Mouse (Mus musculus): ENCODE data around the gene Ppib.

Gene Ppib

DNA sequence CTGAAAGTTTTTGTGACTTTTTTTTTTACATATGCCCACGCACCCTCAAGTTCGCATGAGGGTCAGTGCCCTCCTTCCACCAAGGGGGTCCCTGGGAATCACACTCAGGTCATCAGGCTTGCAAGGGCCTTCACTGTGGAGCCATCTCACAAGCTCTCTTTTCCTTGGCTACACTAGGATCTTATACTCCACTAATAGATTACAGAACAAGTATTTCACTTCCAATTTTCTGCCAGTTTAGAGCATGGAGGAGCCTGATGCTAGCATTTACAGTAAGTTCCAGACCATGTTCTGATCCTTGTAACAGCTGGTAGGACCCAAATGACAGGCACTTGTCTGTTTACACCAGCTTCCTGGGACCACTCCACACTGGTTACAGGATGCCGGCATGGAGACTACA lies 18.1 kb downstream of the Ppib start:
- DNase-seq (ENCODE audit: low spot score): no peak

DNA sequence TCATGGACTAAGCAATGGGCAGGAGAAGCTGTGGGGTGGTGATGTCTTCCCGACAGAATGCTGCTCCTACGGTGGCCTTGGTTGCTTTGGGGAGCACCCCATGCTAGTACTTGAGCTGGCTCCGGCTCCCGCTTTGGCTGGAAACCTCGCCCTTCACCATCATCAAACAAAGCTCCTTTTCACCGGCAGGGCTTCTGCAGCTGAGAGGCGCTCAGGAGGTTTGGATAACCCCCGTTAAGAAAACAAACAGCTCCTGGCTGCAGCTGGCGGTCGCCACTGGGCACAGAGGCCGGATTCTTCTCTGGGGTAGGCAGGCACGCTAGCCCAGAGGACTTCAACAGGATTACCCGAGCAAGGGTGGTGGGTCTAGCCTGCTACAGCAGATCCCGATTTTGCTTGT lies 18.5 kb downstream of the Ppib start:
- DNase-seq (ENCODE audit: low spot score): no peak

DNA sequence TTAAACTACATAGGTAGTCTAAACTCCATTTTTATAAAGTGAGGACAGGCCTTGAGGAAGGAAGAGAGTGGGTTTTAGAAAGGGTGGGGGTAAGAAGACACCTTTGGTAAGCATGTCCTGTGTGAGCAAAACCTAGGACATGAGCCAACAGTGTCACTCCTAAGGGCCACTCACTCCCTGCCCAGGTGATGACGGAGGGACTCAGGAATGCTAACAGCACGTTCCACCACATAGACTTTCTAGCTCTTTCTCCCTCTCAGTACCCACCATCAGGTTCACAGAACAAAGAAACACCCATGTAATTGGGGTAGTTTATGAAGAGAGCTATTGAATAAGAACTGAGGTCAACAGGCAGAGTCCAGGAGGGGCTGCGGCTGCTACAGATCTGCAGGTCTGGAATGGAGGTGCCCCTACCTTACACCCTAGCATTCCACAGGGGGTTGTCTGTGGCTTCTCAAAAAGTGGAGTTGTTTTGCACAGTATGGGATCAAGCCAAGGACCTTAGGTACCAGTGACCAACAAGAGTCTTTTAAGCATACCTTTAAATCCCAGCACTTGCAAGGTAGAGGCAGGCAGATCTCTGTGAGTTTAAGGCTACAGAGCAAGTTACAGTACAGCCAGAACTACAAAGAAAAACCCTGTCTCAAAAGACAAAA lies 20.9 kb downstream of the Ppib start:
- no peak for DNase-seq (ENCODE audit: low spot score)

DNA sequence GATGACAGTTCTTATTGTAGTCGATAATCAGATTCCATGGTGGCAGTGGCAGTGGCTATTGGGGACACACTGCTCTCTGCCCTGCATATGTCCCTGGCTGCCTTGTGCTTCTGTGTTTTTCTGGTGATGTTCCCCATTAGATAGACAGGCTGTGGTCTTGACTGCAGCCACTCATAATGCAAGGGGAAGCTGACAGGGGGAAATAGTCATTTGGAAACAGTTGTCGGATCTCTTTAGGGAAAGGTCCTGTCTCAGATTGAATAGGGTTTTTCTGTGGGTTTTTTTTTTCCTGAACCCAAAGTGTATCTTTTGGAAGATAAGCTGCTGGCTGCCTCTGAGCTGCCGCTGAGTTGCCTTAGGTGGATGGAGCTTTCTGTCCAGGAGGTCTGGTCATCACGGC lies 22.0 kb downstream of the Ppib start:
- DNase-seq (ENCODE audit: low spot score): no peak

DNA sequence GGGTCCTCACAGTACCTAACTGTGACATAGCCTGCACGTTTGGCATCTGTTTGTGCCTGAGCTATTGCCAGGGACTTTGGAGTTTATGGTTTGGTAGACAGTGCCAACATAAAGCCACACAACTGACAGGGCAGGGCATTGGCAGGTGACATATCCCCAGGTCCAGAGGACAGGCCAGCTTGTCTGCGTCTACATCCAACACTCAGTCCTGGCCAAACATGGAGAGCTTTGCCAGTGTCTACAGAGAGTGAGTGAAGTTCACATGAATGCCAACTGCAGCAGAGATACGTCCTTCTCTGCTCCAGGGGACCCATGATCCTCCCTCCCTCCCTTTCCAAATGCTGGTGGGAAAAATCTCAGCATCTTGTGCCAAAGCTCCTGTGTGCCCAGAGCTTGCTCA lies 24.1 kb downstream of the Ppib start:
- DNase-seq (ENCODE audit: low spot score): no peak

DNA sequence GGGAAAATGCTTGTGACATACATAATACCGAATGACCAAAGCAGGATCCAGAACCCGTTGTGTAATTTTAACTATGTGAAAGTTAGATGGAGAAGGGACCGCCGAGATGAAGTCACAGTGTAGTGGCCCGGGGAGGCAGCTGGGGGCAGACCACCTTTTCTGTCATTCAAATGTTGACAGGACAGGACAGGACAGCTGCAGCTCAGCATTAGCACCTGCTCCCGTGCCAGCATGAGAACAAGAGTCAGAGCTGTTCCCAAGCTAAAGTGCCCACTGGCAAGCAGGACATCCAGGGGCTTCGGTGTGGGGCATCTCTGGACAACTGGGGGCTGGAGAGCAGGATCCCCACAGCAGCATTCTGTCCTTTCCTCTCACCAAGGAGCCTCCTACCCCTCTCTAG lies 27.0 kb downstream of the Ppib start:
- no peak for DNase-seq (ENCODE audit: low spot score)

DNA sequence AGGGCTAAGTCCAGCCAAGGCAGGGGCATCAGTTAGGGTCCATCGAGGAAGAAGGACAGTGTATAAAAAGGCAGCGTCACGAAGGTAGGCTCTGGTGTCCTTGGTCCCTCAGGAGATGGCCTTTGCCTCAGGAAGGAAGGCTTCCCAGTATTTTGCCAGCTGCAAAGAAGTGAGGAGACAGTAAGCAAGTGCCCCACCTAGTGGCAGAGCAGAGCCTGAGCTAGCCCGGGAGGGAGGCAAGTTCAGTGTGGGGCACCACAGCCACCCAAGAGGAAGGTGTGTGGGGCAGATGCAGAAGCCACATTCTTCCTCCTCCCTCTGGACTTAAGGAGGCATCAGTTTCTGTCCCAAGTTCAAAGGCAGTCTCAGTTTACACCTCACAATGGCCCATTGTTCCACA lies 28.4 kb downstream of the Ppib start:
- no peak for DNase-seq (ENCODE audit: low spot score)

DNA sequence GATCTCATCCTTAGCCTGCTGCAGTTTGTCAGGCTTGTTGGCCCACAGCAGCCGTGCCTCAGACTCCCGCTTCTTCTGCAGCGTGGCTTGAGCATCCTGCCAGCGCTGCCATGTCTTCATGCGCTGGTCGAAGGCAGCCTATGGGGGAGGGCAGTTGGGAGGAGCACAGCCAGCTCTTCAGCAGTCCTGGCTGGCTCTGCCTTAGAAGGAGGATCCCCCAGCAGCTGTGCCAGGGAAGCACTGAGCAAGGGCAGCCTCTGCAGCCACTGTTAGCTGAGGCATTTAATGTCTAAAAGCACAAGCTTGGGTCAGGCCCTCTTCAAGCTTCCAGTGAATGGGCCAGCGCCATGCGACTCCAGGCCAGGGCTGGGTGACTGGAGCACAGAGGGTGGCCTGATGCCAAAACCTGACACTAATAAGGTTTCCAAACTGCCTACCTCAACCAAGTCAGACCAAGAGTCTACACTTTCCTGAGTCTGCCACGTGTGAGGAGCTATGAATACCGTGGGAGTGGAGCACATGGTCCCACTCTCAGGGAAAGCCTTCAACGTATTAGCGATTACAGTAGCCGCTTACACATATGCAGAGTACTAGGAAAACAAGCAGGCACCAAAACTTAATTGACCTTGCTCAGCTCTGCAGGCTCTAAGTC lies 30.7 kb downstream of the Ppib start:
- DNase-seq (ENCODE audit: low spot score): no peak

DNA sequence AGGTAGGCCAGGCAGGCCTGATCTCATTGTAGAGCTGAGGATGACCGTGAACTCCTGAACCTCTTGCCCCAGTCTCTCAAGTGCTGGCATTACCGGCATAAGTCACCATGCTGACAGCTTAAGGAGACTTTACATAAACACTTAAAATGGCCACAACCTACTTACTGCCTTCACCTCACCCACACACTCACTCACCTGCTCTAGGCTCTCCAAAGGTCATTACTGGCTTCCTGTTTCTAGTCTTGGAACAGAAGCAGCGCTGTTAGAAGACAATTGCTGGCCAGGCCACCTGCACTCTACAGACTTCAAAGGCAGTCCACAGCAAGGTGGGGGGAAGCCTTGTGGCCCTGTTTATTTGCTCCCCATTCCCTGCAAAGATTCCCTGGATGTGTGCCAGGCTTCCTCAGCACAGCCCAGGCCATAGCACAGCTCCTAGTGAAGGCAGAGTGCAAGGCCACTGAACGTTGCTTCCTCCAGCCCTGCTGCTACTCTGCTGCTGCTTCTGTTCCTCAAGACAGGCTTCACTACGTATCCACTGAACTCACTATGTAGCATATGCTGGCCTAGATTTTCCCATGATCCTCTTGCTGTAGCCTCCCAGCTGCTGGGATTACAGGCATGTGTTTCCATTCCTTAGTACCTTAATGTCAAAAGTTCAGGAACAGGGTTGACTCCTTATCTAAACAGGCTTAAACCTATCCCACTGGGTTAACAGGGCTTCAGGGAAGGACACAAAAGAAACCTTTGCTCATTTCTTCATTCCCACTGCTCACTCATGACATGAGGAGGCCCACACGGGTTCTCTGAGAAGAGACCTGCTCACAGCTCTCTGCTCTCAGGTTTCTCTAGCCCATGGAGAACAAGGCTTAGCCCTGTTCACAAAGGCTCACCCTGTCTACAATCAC lies 31.6 kb downstream of the Ppib start:
- no peak for DNase-seq (ENCODE audit: low spot score)

DNA sequence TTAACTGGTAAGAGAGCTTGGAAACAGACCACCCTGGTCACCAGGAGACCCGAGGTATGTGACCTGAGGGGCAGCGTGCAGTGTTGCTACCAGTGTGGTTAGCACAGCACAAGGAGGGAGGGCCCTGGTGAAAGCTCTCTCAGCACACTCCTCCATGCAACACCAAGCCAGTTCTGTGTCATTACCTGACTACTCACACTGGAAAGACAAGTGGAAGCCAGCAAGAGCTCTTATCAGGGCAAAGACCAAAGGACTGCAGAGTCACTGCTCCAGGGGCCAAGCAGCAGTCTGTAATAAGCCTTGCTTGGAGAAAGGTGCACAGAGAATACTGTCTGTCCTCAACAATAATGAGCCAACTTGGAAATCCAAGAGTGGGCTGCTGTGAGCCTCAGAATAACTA lies 32.6 kb downstream of the Ppib start:
- DNase-seq (ENCODE audit: low spot score): no peak

DNA sequence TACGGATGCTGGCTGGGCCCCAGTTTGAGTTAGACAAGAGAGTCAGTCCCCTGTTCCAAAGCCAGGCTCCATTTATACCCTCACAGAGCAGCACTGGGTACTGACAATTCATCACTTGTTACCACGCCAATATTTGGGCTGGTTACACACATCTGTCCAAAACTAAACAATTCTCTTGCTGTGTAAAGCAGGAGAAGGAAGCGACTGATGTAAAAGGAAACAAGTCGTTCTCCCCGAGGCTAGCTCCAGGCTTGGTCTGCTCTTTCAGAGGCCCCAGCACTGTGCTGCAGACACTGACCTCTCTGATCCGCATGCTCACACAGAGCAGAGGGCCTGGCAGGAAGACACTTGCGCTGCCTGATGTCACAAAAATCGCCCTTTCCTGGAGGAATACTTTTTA lies 41.6 kb downstream of the Ppib start:
- no peak for DNase-seq (ENCODE audit: low spot score)

DNA sequence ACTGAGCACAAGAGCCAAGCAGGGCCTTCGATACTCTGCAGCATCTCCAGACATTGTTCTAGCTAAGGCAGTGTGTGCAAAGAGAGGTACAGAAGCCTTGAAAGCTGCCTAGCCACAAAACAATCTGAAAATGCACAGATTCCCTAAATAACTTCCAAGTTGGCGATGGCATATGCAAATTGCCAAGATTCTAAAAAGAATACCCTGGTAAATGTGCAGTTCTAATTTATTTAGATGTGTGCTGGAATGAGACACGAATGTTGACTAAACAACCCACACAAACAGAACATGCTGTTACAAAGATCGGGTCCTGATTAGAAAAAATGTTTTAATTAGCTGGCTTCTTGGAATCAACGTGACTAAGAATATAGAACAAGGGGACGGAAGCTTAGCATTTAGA lies 42.6 kb downstream of the Ppib start:
- no peak for DNase-seq (ENCODE audit: low spot score)

DNA sequence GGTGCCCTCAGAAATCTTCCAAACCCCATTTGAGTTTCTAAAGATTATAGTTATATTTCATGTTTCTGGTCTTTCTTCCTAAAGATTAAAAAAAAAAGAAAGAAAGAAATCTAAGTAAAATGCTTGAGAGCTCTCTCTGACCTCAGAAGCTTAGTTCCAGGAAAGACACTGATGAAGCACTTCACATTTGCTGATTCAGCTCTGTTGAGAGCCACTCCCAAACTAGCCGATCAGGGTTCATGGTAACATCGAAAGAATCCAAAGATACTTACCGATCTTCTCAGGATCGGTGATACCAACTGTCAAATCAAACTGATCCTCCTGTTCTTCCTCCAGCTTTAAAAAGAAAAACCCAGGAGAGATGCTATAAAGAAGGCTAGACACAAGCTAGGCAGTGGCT lies 44.6 kb downstream of the Ppib start:
- DNase-seq (ENCODE audit: low spot score): no peak

DNA sequence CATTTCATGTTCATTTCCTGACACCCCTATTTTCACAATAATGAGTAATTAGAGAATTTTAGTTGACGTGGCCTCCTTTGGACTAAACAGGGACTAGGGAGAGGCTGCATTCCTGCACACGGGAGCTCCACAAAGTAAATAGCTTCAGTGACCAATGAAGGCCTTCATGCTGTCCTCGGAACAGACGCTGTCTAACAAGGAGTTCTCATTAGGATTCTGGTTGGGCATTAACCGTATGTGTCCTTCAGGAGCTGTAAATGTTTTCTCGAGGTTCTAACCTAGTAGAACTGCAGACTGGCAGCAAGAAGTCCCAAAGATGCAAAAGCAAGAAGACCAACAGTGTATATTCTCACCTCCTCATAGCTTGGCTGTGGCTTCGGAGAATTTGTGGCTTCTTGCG lies 45.1 kb downstream of the Ppib start:
- no peak for DNase-seq (ENCODE audit: low spot score)

DNA sequence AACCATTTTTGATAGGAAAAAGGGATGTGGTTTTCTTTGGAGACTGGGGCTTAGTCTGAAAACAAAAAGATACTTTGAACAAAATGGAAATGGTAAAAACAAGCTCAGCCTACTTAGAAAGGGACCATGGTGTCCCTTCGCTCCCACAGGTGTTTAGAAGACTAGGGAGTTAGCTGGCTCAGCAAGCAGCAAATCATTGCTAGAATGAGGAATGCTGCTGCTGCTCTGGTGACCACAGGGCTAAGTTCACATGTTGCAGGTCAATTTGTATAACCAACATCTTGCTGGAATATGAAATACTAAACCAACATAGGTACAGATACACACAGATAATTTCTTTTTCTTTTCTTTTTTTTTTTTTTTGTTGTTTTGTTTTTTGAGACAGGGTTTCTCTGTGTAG lies 49.6 kb downstream of the Ppib start:
- no peak for DNase-seq (ENCODE audit: low spot score)

DNA sequence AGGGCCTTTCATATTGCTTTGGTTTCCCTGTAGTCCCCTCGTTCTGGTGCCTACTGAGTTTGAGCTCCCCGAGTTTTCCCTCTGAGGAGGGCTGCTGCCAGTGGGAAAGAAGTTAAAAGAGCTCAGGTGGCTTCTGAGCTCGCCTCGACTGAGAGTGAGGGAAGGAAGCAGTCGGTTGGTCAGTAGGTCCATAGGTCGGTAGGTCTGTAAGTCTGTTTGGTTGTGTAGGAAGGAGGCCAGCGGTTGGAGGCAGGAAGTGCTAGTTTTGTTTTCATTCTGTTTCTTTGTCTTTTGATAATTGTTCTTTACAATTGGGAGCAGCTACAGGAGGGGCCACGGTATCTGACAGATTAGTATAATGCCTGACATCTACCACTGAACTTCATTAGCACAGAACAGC lies 50.1 kb downstream of the Ppib start:
- DNase-seq (ENCODE audit: low spot score): no peak

DNA sequence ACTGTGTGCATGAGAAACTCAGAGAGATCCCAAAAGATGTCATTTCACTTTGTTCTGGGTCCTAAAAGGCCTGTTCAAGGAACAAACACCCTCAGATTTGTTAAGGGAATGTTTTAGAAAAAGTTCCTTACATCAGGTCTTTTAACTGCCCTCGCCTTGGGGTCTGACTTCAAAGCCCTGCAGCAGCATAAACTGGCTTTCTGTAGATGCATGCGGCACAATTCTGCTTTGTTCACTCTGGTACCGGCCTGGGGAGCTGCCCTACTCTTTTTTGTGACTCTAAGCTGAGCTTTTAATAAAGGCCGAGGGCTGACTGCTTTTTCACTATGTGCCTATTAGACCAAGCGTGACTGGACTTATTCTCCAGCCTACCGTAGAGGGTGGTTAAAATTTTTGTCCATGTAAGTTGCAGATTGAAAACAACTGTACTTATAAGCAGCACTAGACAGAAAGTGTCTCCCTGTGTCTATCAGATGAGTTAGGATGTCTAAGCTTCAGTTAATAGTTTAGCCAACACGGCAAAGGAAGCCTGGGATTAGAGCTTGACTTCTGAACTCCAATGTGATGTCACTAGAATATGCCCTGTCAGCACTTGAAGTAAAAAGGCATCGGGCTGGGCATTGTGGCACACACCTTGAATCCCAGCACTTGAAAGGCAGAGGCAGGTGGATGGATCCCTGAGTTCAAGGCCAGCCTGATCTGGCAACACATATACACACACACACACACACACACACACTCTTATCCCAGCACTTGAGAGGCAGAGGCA lies 50.8 kb downstream of the Ppib start:
- no peak for DNase-seq (ENCODE audit: low spot score)

DNA sequence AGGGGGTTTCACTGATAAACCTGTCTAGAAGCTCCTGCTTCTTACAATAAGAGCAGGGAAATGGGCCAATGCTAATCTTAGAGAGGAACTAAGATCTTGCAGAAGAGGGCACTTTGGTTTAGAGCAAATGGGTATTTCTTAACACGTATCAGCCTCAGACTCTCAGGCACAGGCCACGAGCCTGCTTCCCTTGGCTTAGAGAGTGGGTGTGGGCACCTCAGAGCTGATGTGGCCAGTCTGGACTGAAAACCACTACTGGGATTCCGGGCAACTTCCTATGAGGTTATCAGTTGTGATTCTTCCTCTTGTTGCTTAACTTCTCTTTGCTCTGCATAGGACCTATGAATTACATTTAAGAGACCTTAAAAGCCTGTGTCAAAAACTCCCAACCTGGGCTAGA lies 54.3 kb downstream of the Ppib start:
- no peak for DNase-seq (ENCODE audit: low spot score)

All from layer of hippocampus, adult 9-10 months (tissue).